Mouse (Mus musculus) liver, embryonic 14.5 days (tissue): ENCODE measurements around the gene Mien1.

Source experiments
- CTCF ChIP-seq: IDR thresholded peaks from 2 replicates; pipeline ENCODE4 v1.5.1; 2016; ENCODE audit warnings: antibody characterized with exemption, low read depth, control low read depth
- EP300 ChIP-seq: IDR thresholded peaks from 2 replicates; pipeline ENCODE4 v1.6.1; 2016; ENCODE audit warnings: antibody characterized with exemption, low read depth

DNA sequence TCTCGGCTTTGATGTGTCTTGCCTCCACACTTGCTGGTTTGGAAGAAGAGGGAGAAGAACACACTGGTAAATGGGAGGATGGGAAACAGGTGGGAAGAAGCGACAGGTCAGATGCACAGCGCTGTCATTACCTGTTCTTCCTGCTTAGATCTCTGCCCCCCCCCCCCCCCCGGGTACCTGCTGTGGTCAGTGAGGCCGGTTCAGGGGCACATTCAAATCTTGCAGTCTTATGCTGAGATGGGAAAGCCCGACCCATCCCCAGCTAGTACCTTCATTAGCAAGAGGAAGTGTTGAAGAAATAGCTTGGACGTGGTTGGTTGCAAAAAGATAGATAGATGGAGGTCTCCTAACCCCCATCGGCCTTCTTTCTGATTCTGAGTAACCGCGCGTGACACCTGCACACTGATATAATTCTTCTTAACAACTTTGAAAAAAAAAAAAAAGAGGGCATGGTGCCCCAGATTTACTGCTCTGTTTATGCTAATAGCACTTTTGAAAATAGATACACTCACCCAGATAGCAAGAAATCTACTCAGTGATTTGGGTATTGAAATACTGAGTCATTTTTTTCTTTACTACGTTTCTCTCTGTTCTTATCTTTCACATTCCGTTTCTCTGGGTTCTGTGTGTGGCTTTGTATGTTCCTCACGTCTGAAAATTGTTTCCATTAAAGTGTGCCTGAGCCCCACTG, 38.4 kb upstream of the Mien1 start:
- no peak for TF ChIP-seq CTCF
- TF ChIP-seq EP300: no peak
